24 mouse cellular contexts compared by ENCODE assay signal in the genomic region with DNA sequence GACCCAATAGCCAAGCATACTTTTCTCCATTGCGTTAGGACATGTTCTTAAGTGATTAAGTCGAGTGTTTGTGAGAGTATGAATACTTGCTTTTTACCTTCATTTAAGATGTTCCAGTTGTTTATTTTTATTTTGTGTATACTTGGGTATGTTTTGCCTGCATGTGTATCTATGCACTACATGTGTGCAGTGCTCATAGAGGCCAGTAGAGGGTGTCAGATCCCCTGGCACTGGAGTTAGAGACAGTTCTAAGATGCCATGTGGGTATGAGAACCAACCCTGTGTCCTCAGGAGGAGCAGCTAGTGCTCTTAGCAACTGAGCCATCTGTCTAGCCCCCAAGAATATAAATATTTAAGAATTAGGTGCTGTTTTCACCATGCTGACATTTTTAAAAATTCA. TPM values are rescaled to one million over a fixed set of nuclear protein-coding genes. Genes with fewer than 3 reads are reported as not detected.
DNase-seq lines count a peak whose midpoint lies in the region; ATAC-seq and TF ChIP-seq lines count a peak whose summit lies in the region.
"Had no signal": no experiment of that assay in that cellular context is flagged by ENCODE, and none has a peak within 500 bp of the region (broad histone marks: within the 10 kb centered on the region; RNA-seq: fewer than 3 reads in every experiment).

No protein-coding gene starts in this region.

- H3K4me1 ChIP-seq in forebrain, postnatal 0 days (ENCODE audit: insufficient read depth), result no peaks in the 10 kb centered on the region
- H3K4me1 ChIP-seq in forebrain, embryonic 15.5 days, result no peaks in the 10 kb centered on the region
- no peaks in the 10 kb centered on the region for H3K4me1 ChIP-seq in liver, embryonic 14.5 days (replicated peaks; ENCODE audit: control insufficient read depth in 2 of 2, insufficient read depth in 2 of 2, low read length in 1 of 2)
- H3K4me1 ChIP-seq in liver, embryonic 11.5 days (replicated peaks; ENCODE audit: control insufficient read depth, insufficient read depth, low read length), result no peaks in the 10 kb centered on the region
- H3K4me1 ChIP-seq in G1E (ENCODE audit: insufficient read depth, low read depth, low read length), result no peaks in the 10 kb centered on the region
- H3K4me1 ChIP-seq: hindbrain, embryonic 13.5 days; intestine, embryonic 15.5 days; kidney, embryonic 15.5 days; limb, embryonic 13.5 days; megakaryocyte, embryonic 14.5 days; midbrain, embryonic 15.5 days; neural tube, embryonic 15.5 days had no signal

- no peak overlapping the region for H3K9ac ChIP-seq in forebrain, postnatal 0 days
- no peak overlapping the region for H3K9ac ChIP-seq in forebrain, embryonic 15.5 days (replicated peaks)
- no peak overlapping the region for H3K9ac ChIP-seq in liver, embryonic 14.5 days (replicated peaks)
- no peak overlapping the region for H3K9ac ChIP-seq in liver, embryonic 11.5 days (ENCODE audit: low read depth, low read length)
- H3K9ac ChIP-seq: hindbrain, embryonic 13.5 days; intestine, embryonic 15.5 days; kidney, embryonic 15.5 days; limb, embryonic 13.5 days; midbrain, embryonic 15.5 days; neural tube, embryonic 15.5 days had no signal

- H3K36me3 ChIP-seq in forebrain, postnatal 0 days (ENCODE audit: insufficient read depth), result no peaks in the 10 kb centered on the region
- H3K36me3 ChIP-seq in forebrain, embryonic 15.5 days, result no peaks in the 10 kb centered on the region
- H3K36me3 ChIP-seq in liver, embryonic 14.5 days (replicated peaks; ENCODE audit: control insufficient read depth, insufficient read depth, low read depth), result no peaks in the 10 kb centered on the region
- no peaks in the 10 kb centered on the region for H3K36me3 ChIP-seq in liver, embryonic 11.5 days (ENCODE audit: control insufficient read depth, insufficient read depth, low read length)
- no peaks in the 10 kb centered on the region for H3K36me3 ChIP-seq in G1E (replicated peaks)
- H3K36me3 ChIP-seq: hindbrain, embryonic 13.5 days; intestine, embryonic 15.5 days; kidney, embryonic 15.5 days; limb, embryonic 13.5 days; midbrain, embryonic 15.5 days; neural tube, embryonic 15.5 days had no signal

- no peak overlapping the region for H3K27ac ChIP-seq in forebrain, postnatal 0 days (ENCODE audit: low read depth, low read length)
- H3K27ac ChIP-seq in forebrain, embryonic 15.5 days (replicated peaks), result no peak overlapping the region
- no peak overlapping the region for H3K27ac ChIP-seq in liver, embryonic 14.5 days
- no peak overlapping the region for H3K27ac ChIP-seq in liver, embryonic 11.5 days (ENCODE audit: low read depth, low read length)
- H3K27ac ChIP-seq: gastrocnemius, adult 2 months; hindbrain, embryonic 13.5 days; intestine, embryonic 15.5 days; kidney, embryonic 15.5 days; limb, embryonic 13.5 days; midbrain, embryonic 15.5 days; neural tube, embryonic 15.5 days had no signal

- no peak for TF ChIP-seq EP300 in liver, embryonic 14.5 days (IDR thresholded peaks at IDR 0.05; ENCODE audit: low read depth)

- DNase-seq in forebrain, postnatal 0 days, result no peak
- DNase-seq in liver, embryonic 14.5 days (ENCODE audit: low read depth in 3 of 3, low spot score in 3 of 3), result no peak
- DNase-seq in liver, embryonic 11.5 days (ENCODE audit: low spot score), result no peak
- DNase-seq in G1E (ENCODE audit: low spot score), result no peak
- DNase-seq in induced T-regulatory cell, adult 2 months (ENCODE audit: low read depth), result peak; percentile 0
- no peak for DNase-seq in adrenal gland, adult 18-20 months (ENCODE audit: low spot score in 2 of 2)
- DNase-seq in frontal cortex, postnatal 14 days (ENCODE audit: low spot score in 2 of 2), result no peak
- DNase-seq: adrenal gland, postnatal 25 days; cerebellum, adult 18-20 months; cerebellum, postnatal 25 days; embryo, embryonic 11 days; gastrocnemius, adult 2 months; heart, postnatal 10 days; thymus, adult 2 months had no signal

- peak; percentile 40; the same call in 1 of the 2 replicates for TF ChIP-seq CTCF in forebrain, postnatal 0 days (IDR thresholded peaks at IDR 0.05; ENCODE audit: low read depth)
- peak; percentile 42 for TF ChIP-seq CTCF in liver, embryonic 14.5 days (IDR thresholded peaks at IDR 0.05; ENCODE audit: low read depth)
- peak; percentile 18; the same call in 1 of the 2 replicates for TF ChIP-seq CTCF in G1E (IDR thresholded peaks at IDR 0.05; ENCODE audit: low read depth, low read length)

- 93% methylated on average over 2 of the region's 2 CpGs for WGBS in forebrain, postnatal 0 days
- WGBS in forebrain, embryonic 15.5 days, result 95% methylated on average over 2 of the region's 2 CpGs
- WGBS in liver, embryonic 14.5 days (ENCODE audit: insufficient replicate concordance), result 70% methylated on average over 2 of the region's 2 CpGs
- WGBS in liver, embryonic 11.5 days, result 83% methylated on average over 2 of the region's 2 CpGs

- no peak overlapping the region for H3K4me2 ChIP-seq in forebrain, postnatal 0 days (ENCODE audit: low read depth)
- H3K4me2 ChIP-seq in forebrain, embryonic 15.5 days (replicated peaks), result no peak overlapping the region
- H3K4me2 ChIP-seq in liver, embryonic 14.5 days (ENCODE audit: low read depth), result no peak overlapping the region
- H3K4me2 ChIP-seq in liver, embryonic 11.5 days, result no peak overlapping the region
- H3K4me2 ChIP-seq: heart, embryonic 11.5 days; hindbrain, embryonic 13.5 days; intestine, embryonic 15.5 days; kidney, embryonic 15.5 days; limb, embryonic 13.5 days; midbrain, embryonic 15.5 days; neural tube, embryonic 15.5 days had no signal

- H3K9me3 ChIP-seq in forebrain, postnatal 0 days (ENCODE audit: low read length), result no peaks in the 10 kb centered on the region
- no peaks in the 10 kb centered on the region for H3K9me3 ChIP-seq in forebrain, embryonic 15.5 days
- H3K9me3 ChIP-seq in liver, embryonic 14.5 days (ENCODE audit: control insufficient read depth, low read length), result no peaks in the 10 kb centered on the region
- H3K9me3 ChIP-seq in liver, embryonic 11.5 days (ENCODE audit: control insufficient read depth, low read length), result no peaks in the 10 kb centered on the region; the same call in 1 of the 2 replicates
- H3K9me3 ChIP-seq in G1E (replicated peaks), result peaks cover 7% of the 10 kb centered on the region
- H3K9me3 ChIP-seq: hindbrain, embryonic 13.5 days; intestine, embryonic 15.5 days; kidney, embryonic 15.5 days; midbrain, embryonic 15.5 days; neural tube, embryonic 15.5 days had no signal

- H3K4me3 ChIP-seq in forebrain, postnatal 0 days (ENCODE audit: low read depth, low read length), result no peak overlapping the region
- H3K4me3 ChIP-seq in forebrain, embryonic 15.5 days, result no peak overlapping the region
- no peak overlapping the region for H3K4me3 ChIP-seq in liver, embryonic 14.5 days (ENCODE audit: insufficient read depth in 1 of 2, low read depth in 2 of 2, low read length in 2 of 2)
- no peak overlapping the region for H3K4me3 ChIP-seq in liver, embryonic 11.5 days (ENCODE audit: low read depth, low read length)
- H3K4me3 ChIP-seq in G1E (ENCODE audit: low read depth, low read length), result no peak overlapping the region
- H3K4me3 ChIP-seq: gastrocnemius, adult 2 months; hindbrain, embryonic 13.5 days; intestine, embryonic 15.5 days; kidney, embryonic 15.5 days; limb, embryonic 13.5 days; megakaryocyte, embryonic 14.5 days; midbrain, embryonic 15.5 days; neural tube, embryonic 15.5 days had no signal

- H3K27me3 ChIP-seq in forebrain, postnatal 0 days (ENCODE audit: insufficient read depth, low read length), result no peaks in the 10 kb centered on the region
- H3K27me3 ChIP-seq in forebrain, embryonic 15.5 days, result no peaks in the 10 kb centered on the region
- H3K27me3 ChIP-seq in liver, embryonic 14.5 days (ENCODE audit: control insufficient read depth, insufficient read depth, low read length), result no peaks in the 10 kb centered on the region
- no peaks in the 10 kb centered on the region for H3K27me3 ChIP-seq in liver, embryonic 11.5 days (replicated peaks; ENCODE audit: control insufficient read depth, insufficient read depth, low read length)
- H3K27me3 ChIP-seq in G1E (ENCODE audit: insufficient read depth, low read length), result peaks cover 5% of the 10 kb centered on the region
- H3K27me3 ChIP-seq: hindbrain, embryonic 13.5 days; intestine, embryonic 15.5 days; kidney, embryonic 15.5 days; limb, embryonic 13.5 days; midbrain, embryonic 15.5 days; neural tube, embryonic 15.5 days had no signal

- ATAC-seq in forebrain, postnatal 0 days, result no peak
- ATAC-seq in forebrain, embryonic 15.5 days (replicated peaks), result no peak
- no peak for ATAC-seq in liver, embryonic 14.5 days (ENCODE audit: insufficient read depth)
- ATAC-seq in liver, embryonic 11.5 days (replicated peaks; ENCODE audit: low FRiP score), result no peak
- no peak for ATAC-seq in G1E (ENCODE audit: extremely low read depth, insufficient number of reproducible peaks, low FRiP score, poor library complexity, severe bottlenecking)
- ATAC-seq: CD4-positive, CD25-positive, alpha-beta regulatory T cell, adult 4 months; intestine, embryonic 15.5 days; midbrain, embryonic 15.5 days had no signal

RNA-seq across cellular contexts. Expression of gene Frmpd1, which starts 37.7 kb away (rescaled TPM):
- total RNA-seq in forebrain, postnatal 0 days (2014; rRNA removed), result 4.8 and 5.3 TPM in 2 replicates
- 1.6 and 2.7 TPM in 2 replicates for polyA plus RNA-seq in forebrain, postnatal 0 days (2015; fragmentation: Nextera tagmentation; extraction: Ambion mirVana)
- 0.38 and 0.60 TPM in 2 replicates for polyA plus RNA-seq in forebrain, embryonic 15.5 days (2015; fragmentation: Nextera tagmentation; extraction: Ambion mirVana)
- 0.10 and 0.16 TPM in 2 replicates for polyA plus RNA-seq in liver, embryonic 14.5 days (2012; rRNA removed)
- 0.08 and 0.28 TPM in 2 replicates for polyA plus RNA-seq in liver, embryonic 14.5 days (2014; fragmentation: Nextera tagmentation; extraction: Ambion mirVana)
- 0.77 and 1.3 TPM in 2 replicates for polyA plus RNA-seq in liver, embryonic 11.5 days (2014; fragmentation: Nextera tagmentation; extraction: Ambion mirVana)
- 20.8 and 30.5 TPM in 2 replicates for total RNA-seq in G1E (2014; fragmentation: Nextera tagmentation)
- total RNA-seq in G1E (2017), result 22.5 and 23.2 TPM in 2 replicates
- polyA plus RNA-seq in G1E (2012), result 8.3 and 9.2 TPM in 2 replicates
- total RNA-seq in adrenal gland, adult 18-20 months (2021), result 1 to 10 TPM; 5.7 to 6.6 TPM
- polyA plus RNA-seq: CD4-positive, CD25-positive, alpha-beta regulatory T cell, adult 4 months had no signal
